Mouse (Mus musculus) limb, embryonic 13.5 days (tissue): Measurements from ENCODE around the gene Rpl38. TPM values are rescaled to one million over a fixed set of nuclear protein-coding genes. Genes with fewer than 3 reads are reported as not detected.
"Not testable (repeated sequence)": the region's sequence is repeated elsewhere in the genome, so short reads cannot be mapped to it uniquely, and the experiment has no call there.

Experiments used
- ATAC-seq: fragments of 200-750 bp; cut with Nextera tagmentation; 2 replicates; pipeline ENCODE4 v1.8.0; 2017; ENCODE audit warnings: low read depth, moderate number of reproducible peaks, moderate TSS enrichment; ENCODE audit not compliant: low FRiP score
- H3K27ac ChIP-seq: fragments of 300-500 bp; sonication (generic); 2 replicates; pipeline ENCODE4 v1.5.1; 2015; ENCODE audit warnings: inconsistent platforms, mild to moderate bottlenecking, moderate library complexity
- H3K27me3 ChIP-seq: fragments of 300-500 bp; sonication (generic); 2 replicates; pipeline ENCODE4 v1.6.1; 2015; ENCODE audit warnings: mild to moderate bottlenecking, inconsistent platforms
- H3K36me3 ChIP-seq: fragments of 300-500 bp; sonication (generic); 2 replicates; pipeline ENCODE4 v1.6.1; 2015; ENCODE audit warnings: inconsistent platforms, mild to moderate bottlenecking, moderate library complexity
- H3K4me1 ChIP-seq: fragments of 300-500 bp; sonication (generic); 2 replicates; pipeline ENCODE4 v1.6.1; 2015; ENCODE audit warnings: inconsistent platforms
- H3K4me2 ChIP-seq: fragments of 300-500 bp; sonication (generic); replicated peaks from 2 replicates; pipeline ENCODE4 v1.6.1; 2015; ENCODE audit warnings: inconsistent platforms, mild to moderate bottlenecking, moderate library complexity
- H3K4me3 ChIP-seq: fragments of 300-500 bp; sonication (generic); 2 replicates; pipeline ENCODE4 v1.5.1; 2015; ENCODE audit warnings: moderate library complexity, mild to moderate bottlenecking, inconsistent platforms
- H3K9ac ChIP-seq: fragments of 300-500 bp; sonication (generic); 2 replicates; pipeline ENCODE4 v1.6.1; 2015; ENCODE audit warnings: mild to moderate bottlenecking, inconsistent platforms
- H3K9me3 ChIP-seq: fragments of 300-500 bp; sonication (generic); 2 replicates; pipeline ENCODE4 v1.6.1; 2016; ENCODE audit warnings: inconsistent platforms
- WGBS: fragments of 180-500 bp; shearing (Covaris S2); methylation state at CpG from one replicate; pipeline ENCODE4 v1.1.7; 2015; 5-methylcytosine and 5-hydroxymethylcytosine counted together
- polyA plus RNA-seq: library from polyadenylated mRNA; unstranded; fragments of >200 nt; fragmentation: Nextera tagmentation; extraction: Ambion mirVana; gene quantifications from 2 replicates; pipeline ENCODE4 v1.2.1, GENCODE M21; 2015

Rpl38 gene
- polyA plus RNA-seq, 1 experiment from 2014 or later: 966 TPM

- no peak overlapping the region for H3K27ac ChIP-seq
- WGBS: 19% methylated on average over 6 of the region's 6 CpGs
- no peaks in the 10 kb centered on the region for H3K4me1 ChIP-seq
- H3K4me2 ChIP-seq: no peak overlapping the region
- peaks cover 12% of the 10 kb centered on the region; the same call in 1 of the 2 replicates for H3K27me3 ChIP-seq
- no peak overlapping the region for H3K9ac ChIP-seq
- no peak overlapping the region for H3K4me3 ChIP-seq
- no peak for ATAC-seq
- no peaks in the 10 kb centered on the region for H3K9me3 ChIP-seq
- no peaks in the 10 kb centered on the region for H3K36me3 ChIP-seq
These were observed 5.5 kb upstream of the Rpl38 start for GRCm38 (mm10) chr11:114662746-114663362.

- peaks cover 12% of the 10 kb centered on the region; the same call in 1 of the 2 replicates for H3K27me3 ChIP-seq
- no peaks in the 10 kb centered on the region for H3K9me3 ChIP-seq
- no peak for ATAC-seq
- H3K4me2 ChIP-seq: no peak overlapping the region
- H3K27ac ChIP-seq: no peak overlapping the region
- WGBS: 79% methylated on average over 7 of the region's 7 CpGs
- no peak overlapping the region for H3K4me3 ChIP-seq
- no peaks in the 10 kb centered on the region for H3K36me3 ChIP-seq
- H3K4me1 ChIP-seq: no peaks in the 10 kb centered on the region
- no peak overlapping the region for H3K9ac ChIP-seq
These were observed 4.2 kb upstream of the Rpl38 start for GRCm38 (mm10) chr11:114664164-114664563.

- no peak overlapping the region for H3K4me3 ChIP-seq
- H3K9me3 ChIP-seq: no peaks in the 10 kb centered on the region
- ATAC-seq: no peak
- H3K4me2 ChIP-seq: no peak overlapping the region
- H3K4me1 ChIP-seq: peaks cover 12% of the 10 kb centered on the region
- H3K36me3 ChIP-seq: peaks cover 6% of the 10 kb centered on the region
- H3K9ac ChIP-seq: no peak overlapping the region
- H3K27me3 ChIP-seq: peaks cover 12% of the 10 kb centered on the region; the same call in 1 of the 2 replicates
- 71% methylated on average over 2 of the region's 2 CpGs for WGBS
- H3K27ac ChIP-seq: no peak overlapping the region
These were observed 2.9 kb upstream of the Rpl38 start for GRCm38 (mm10) chr11:114665463-114665862.

DNA sequence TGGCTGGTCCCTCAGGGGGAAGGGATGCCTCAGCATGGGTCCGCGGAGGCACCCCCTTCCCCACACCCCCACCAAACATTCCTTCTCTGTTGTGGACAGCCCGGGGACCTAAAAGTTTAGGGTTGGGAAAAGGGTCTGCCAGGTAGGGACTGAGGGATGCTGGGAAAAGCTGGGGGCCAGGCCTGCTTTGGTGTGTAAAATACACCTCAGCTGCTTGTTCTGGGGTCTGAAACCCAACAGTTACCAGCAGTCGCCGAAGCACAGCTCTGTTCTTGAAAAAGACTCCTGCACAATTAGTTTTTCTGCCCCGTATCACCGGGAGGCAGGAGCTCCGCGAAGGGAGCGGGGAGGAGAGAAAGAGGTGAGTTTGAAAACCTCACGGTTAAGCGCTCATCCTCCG lies 1.5 kb upstream of the Rpl38 start:
- H3K36me3 ChIP-seq: peaks cover 19% of the 10 kb centered on the region
- no peak overlapping the region for H3K27ac ChIP-seq
- peaks cover 20% of the 10 kb centered on the region for H3K4me1 ChIP-seq
- H3K9ac ChIP-seq: peak overlapping the region; percentile 19; the same call in 1 of the 2 replicates
- ATAC-seq: no peak
- 12% methylated on average over 13 of the region's 13 CpGs for WGBS
- no peak overlapping the region for H3K4me3 ChIP-seq
- H3K4me2 ChIP-seq: no peak overlapping the region
- H3K27me3 ChIP-seq: peaks cover 12% of the 10 kb centered on the region; the same call in 1 of the 2 replicates
- H3K9me3 ChIP-seq: no peaks in the 10 kb centered on the region

GRCm38 (mm10) chr11:114667236-114667931 lies 940 bp upstream of the Rpl38 start:
- Histone ChIP-seq H3K4me3 (no peak overlapping the region), H3K27me3 (peaks cover 12% of the 10 kb centered on the region; the same call in 1 of the 2 replicates), H3K9ac (no peak overlapping the region), H3K4me2 (no peak overlapping the region), H3K4me1 (peaks cover 21% of the 10 kb centered on the region), H3K27ac (no peak overlapping the region), H3K9me3 (no peaks in the 10 kb centered on the region), H3K36me3 (peaks cover 25% of the 10 kb centered on the region)
- WGBS: 46% methylated on average over 17 of the region's 18 CpGs
- no peak for ATAC-seq

DNA sequence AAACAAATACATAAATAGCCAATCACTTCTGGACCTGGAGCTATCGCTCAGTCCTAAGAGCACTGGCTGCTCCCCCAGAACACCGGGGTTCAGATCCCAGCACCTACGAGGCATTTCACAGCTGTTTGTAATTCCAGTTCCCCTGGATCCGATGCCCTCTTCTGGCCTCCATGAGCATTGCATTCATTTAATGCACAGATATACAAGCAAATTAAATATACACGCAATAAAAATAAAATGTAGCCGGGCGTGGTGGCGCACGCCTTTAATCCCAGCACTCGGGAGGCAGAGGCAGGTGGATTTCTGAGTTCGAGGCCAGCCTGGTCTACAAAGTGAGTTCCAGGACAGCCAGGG lies 415 bp upstream of the Rpl38 start:
- H3K9me3 ChIP-seq, H3K4me2 ChIP-seq, H3K4me3 ChIP-seq, ATAC-seq, H3K27ac ChIP-seq, H3K9ac ChIP-seq: not testable (repeated sequence)
- peaks cover 30% of the 10 kb centered on the region for H3K36me3 ChIP-seq
- H3K4me1 ChIP-seq: peaks cover 24% of the 10 kb centered on the region
- 23% methylated on average over 11 of the region's 11 CpGs for WGBS
- H3K27me3 ChIP-seq: peaks cover 12% of the 10 kb centered on the region; the same call in 1 of the 2 replicates

DNA sequence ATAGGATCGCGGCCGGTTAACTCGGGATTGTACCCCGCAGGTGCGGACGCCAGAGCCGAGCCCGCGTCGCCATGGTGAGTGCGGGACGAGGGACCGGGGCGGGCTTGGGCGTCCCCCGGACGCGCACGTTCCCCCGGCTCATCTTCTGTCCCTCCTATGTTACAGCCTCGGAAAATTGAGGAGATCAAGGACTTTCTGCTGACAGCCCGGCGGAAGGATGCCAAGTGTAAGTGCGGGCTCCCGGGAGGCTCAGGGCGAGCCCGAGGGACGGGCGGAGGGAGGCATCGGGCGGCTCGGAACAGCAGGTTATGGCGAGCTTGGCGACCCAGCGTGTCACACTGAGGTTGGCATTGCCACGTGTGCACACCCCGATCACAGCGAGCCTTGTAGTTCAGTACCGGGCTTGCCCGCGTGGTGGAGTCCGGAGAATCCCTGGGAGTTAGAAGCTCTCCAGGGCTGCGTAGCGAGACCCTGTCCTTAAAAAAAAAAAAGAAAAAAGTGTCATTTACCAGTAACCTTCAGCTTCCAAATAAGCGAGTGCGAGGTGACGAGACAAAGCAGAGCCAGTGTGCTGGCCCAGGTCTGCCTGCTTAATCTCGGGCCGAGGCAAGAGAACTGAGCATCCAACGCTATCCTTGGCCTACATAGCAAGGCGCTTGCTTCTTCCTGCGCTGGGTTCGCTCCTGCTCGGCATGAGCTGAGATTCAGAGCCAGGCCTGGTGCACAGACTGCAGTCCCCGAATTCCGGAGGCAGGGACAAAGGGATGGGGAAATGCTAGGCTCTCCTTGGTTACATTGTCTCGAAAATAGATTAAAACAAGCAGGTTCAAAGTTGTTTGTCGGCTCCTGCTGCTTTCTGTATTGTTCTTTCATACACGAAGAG lies 658 bp downstream of the Rpl38 start:
- Histone ChIP-seq H3K4me1 (peaks cover 24% of the 10 kb centered on the region), H3K27me3 (peaks cover 12% of the 10 kb centered on the region; the same call in 1 of the 2 replicates), H3K36me3 (peaks cover 41% of the 10 kb centered on the region), H3K27ac (peak overlapping the region; percentile 94), H3K4me3 (peak overlapping the region; percentile 92), H3K4me2 (peak overlapping the region; percentile 92), H3K9me3 (no peaks in the 10 kb centered on the region), H3K9ac (peak overlapping the region; percentile 94)
- WGBS: under 1% methylated on average over 60 of the region's 60 CpGs
- ATAC-seq: peak; percentile 75

DNA sequence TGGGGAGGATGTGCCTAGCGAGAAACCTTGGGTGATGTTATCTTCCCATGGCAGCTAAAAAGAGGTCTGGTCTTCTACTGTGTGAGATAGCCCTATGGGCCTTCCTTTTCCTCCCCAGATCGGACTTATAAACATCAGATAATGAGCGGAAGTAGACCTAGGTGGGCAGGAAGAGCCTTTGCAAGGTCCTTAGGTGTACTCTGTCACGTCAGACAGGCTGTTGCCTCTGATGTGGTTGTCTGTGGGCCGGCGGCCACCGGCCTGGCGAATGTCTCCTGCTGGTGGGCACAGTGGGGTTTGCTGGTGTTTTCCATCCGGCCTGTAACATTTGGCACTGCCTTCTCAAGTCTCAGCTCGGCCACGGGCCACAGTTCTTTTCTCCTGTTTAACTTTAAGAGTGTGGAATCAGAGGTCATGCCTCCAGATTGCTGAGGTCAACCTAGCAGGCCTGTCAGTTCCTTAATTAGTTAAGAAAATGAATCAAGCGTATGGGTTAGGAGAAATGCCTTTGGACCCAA lies 1.4 kb downstream of the Rpl38 start:
- no peaks in the 10 kb centered on the region for H3K9me3 ChIP-seq
- peak overlapping the region; percentile 94 for H3K9ac ChIP-seq
- peaks cover 45% of the 10 kb centered on the region for H3K36me3 ChIP-seq
- peaks cover 11% of the 10 kb centered on the region; the same call in 1 of the 2 replicates for H3K27me3 ChIP-seq
- peaks cover 24% of the 10 kb centered on the region for H3K4me1 ChIP-seq
- ATAC-seq: no peak
- H3K4me2 ChIP-seq: peak overlapping the region; percentile 92
- H3K4me3 ChIP-seq: peak overlapping the region; percentile 92
- WGBS: 14% methylated on average over 12 of the region's 12 CpGs
- H3K27ac ChIP-seq: peak overlapping the region; percentile 94

- H3K9ac ChIP-seq: no peak overlapping the region
- H3K36me3 ChIP-seq: peaks cover 45% of the 10 kb centered on the region
- WGBS: 88% methylated on average over 5 of the region's 5 CpGs
- no peak overlapping the region for H3K27ac ChIP-seq
- no peak overlapping the region for H3K4me3 ChIP-seq
- ATAC-seq: no peak
- H3K9me3 ChIP-seq: no peaks in the 10 kb centered on the region
- H3K4me1 ChIP-seq: peaks cover 34% of the 10 kb centered on the region
- 0 out of 2 replicates have a peak overlapping the region, but pooled peaks have one; percentile 92 for H3K4me2 ChIP-seq
- 0 out of 2 replicates have a peak, but pooled peaks cover 4% of the 10 kb centered on the region for H3K27me3 ChIP-seq
These were observed 2.8 kb downstream of the Rpl38 start for GRCm38 (mm10) chr11:114671147-114671546.

DNA sequence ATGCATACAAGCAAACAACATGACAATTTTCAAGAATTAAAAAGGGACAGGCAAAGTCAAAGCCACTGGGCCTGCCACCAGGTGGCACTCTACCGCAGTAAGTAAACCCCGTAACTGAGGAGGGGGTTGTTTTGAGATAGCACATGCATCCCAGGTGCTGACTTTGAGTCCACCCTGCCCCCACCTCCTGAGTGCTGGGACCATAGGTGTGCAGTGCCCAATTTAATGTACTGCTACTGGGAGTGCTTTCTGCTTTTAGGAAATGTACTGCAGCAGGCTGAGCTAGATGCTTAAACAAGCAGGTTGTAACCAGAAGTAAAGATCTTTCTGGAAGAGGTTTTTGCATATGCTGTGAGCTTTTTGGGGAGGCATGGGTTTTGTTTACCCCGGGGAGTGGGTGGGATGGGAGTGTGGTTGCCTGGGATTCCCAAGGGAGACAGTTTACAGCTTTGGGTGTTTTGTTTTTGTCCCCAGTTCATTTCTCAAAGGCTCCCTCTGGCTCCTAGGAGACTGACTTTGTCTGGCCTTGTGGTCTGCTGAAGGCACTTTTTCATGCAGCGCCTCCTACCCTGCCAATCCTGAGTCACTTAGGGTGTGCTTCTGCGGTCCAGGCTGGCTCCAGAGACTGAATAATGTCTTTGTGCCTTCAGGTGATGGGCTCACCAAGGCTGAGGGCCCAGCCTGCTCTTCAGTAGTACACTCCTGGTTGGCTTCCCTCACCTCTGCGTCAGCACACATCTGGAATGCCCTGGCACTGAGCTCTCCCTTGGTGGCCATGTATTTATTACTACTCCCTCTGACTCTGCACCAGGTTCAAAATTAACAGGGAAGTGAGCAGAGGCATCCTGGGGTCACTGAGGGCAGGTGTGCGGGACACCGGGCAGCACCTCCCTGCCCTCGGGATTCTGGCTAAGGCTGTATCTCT lies 4.7 kb downstream of the Rpl38 start:
- Histone ChIP-seq H3K4me3 (no peak overlapping the region), H3K9ac (no peak overlapping the region), H3K4me2 (no peak overlapping the region), H3K9me3 (no peaks in the 10 kb centered on the region), H3K4me1 (peaks cover 48% of the 10 kb centered on the region), H3K36me3 (peaks cover 45% of the 10 kb centered on the region), H3K27ac (no peak overlapping the region), H3K27me3 (0 out of 2 replicates have a peak, but pooled peaks cover 5% of the 10 kb centered on the region)
- 66% methylated on average over 9 of the region's 9 CpGs for WGBS
- ATAC-seq: no peak

GRCm38 (mm10) chr11:114673719-114674050 lies 5.4 kb downstream of the Rpl38 start:
- Histone ChIP-seq H3K27me3 (0 out of 2 replicates have a peak, but pooled peaks cover 5% of the 10 kb centered on the region), H3K4me2 (no peak overlapping the region), H3K9me3 (no peaks in the 10 kb centered on the region), H3K4me1 (peaks cover 48% of the 10 kb centered on the region), H3K4me3 (no peak overlapping the region), H3K36me3 (peaks cover 45% of the 10 kb centered on the region), H3K27ac (no peak overlapping the region), H3K9ac (no peak overlapping the region)
- WGBS: 70% methylated on average over 2 of the region's 2 CpGs
- ATAC-seq: no peak
